Mouse (Mus musculus) embryonic facial prominence, embryonic 13.5 days (tissue): Measurements from ENCODE around the gene Dnah10. TPM values are rescaled to one million over a fixed set of nuclear protein-coding genes. Genes with fewer than 3 reads are reported as not detected.

Experiments used
- ATAC-seq: fragments of 200-750 bp; cut with Nextera tagmentation; 2 replicates; pipeline ENCODE4 v1.8.0; 2017; ENCODE audit warnings: low read depth; ENCODE audit not compliant: insufficient number of reproducible peaks, insufficient read depth, low FRiP score, low TSS enrichment
- H3K27ac ChIP-seq: fragments of 300-500 bp; sonication (generic); 2 replicates; pipeline ENCODE4 v1.5.1; 2015; ENCODE audit warnings: moderate library complexity, mild to moderate bottlenecking, inconsistent platforms
- H3K27me3 ChIP-seq: fragments of 300-500 bp; sonication (generic); 2 replicates; pipeline ENCODE4 v1.6.1; 2015; ENCODE audit warnings: mild to moderate bottlenecking, inconsistent platforms
- H3K36me3 ChIP-seq: fragments of 300-500 bp; sonication (generic); 2 replicates; pipeline ENCODE4 v1.6.1; 2015; ENCODE audit warnings: mild to moderate bottlenecking, inconsistent platforms
- H3K4me1 ChIP-seq: fragments of 300-500 bp; sonication (generic); 2 replicates; pipeline ENCODE4 v1.6.1; 2015; ENCODE audit warnings: inconsistent platforms
- H3K4me2 ChIP-seq: fragments of 300-500 bp; sonication (generic); 2 replicates; pipeline ENCODE4 v1.6.1; 2015; ENCODE audit warnings: moderate library complexity, mild to moderate bottlenecking, inconsistent platforms
- H3K4me3 ChIP-seq: fragments of 300-500 bp; sonication (generic); 2 replicates; pipeline ENCODE4 v1.5.1; 2015; ENCODE audit warnings: mild to moderate bottlenecking, inconsistent platforms
- H3K9ac ChIP-seq: fragments of 300-500 bp; sonication (generic); 2 replicates; pipeline ENCODE4 v1.6.1; 2015; ENCODE audit warnings: mild to moderate bottlenecking, inconsistent platforms
- H3K9me3 ChIP-seq: fragments of 300-500 bp; sonication (generic); 2 replicates; pipeline ENCODE4 v1.6.1; 2016; ENCODE audit warnings: inconsistent platforms
- WGBS: fragments of 180-500 bp; shearing (Covaris S2); methylation state at CpG from one replicate; pipeline ENCODE4 v1.1.7; 2015; ENCODE audit warnings: mixed read lengths; 5-methylcytosine and 5-hydroxymethylcytosine counted together
- polyA plus RNA-seq: library from polyadenylated mRNA; unstranded; fragments of >200 nt; fragmentation: Nextera tagmentation; extraction: Ambion mirVana; gene quantifications from 2 replicates; pipeline ENCODE4 v1.2.1, GENCODE M21; 2015

Gene Dnah10
- polyA plus RNA-seq, 1 experiment from 2014 or later, result 0.06 TPM

DNA sequence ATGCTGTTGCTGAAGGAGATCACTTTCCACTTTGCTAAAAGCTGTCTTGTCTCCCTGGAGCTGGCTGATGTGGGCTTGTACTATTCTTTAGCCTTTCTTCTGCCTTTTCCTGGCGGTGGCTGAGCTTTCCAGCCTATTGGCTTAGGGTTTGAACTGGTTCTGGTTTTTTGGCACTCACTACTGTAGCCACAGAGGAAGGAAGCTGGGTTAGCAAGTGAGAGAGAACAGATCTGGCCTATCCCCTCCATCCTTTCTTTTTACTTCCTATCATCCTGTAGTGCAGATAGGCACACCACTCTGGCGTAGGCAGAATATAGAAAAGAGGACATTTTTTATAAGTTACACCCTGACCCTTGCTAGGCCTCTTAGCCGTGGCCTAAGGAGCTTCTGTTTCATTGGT is 148.2 kb downstream of the Dnah10 start:
- no peak for ATAC-seq
- no peak overlapping the region for H3K4me2 ChIP-seq

DNA sequence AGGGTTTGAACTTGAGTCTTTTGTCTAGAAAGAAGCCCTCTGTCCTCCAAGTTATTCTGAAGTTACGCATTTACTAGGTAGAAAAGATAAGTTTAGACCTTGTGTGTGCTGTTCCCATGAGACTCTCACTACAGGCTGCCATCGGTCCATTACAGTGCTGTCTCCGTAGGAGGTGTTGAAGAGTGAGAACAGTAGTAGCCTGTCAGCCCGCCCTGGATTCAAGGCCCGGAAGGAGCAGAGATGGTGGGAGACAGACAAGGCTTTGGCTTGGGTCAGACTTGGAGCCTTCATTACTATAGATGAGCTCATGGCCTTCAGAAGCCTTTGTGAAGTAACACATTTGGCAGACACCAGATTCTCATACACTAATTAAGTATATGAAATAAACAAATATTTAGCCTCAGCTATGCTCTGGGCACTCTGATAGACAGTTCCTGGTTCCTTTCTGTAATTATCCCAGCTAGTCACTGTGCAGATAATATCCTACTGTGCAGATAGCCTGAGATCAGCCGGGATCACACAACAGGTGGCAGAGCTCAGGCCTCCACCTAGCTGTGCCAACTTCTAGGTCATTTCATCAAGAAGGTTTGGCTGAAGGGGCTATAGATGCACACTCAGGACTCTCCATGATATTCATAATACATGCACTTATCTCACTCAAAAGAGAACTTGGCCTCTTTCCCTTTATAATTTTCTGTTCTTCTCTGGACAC is 149.2 kb downstream of the Dnah10 start:
- WGBS, result 91% methylated on average over 6 of the region's 6 CpGs
- no peaks in the 10 kb centered on the region for H3K9me3 ChIP-seq
- H3K9ac ChIP-seq, result no peak overlapping the region
- no peak overlapping the region for H3K4me3 ChIP-seq
- H3K4me1 ChIP-seq, result peaks cover 17% of the 10 kb centered on the region
- H3K4me2 ChIP-seq, result no peak overlapping the region
- no peak for ATAC-seq
- H3K27ac ChIP-seq, result no peak overlapping the region
- no peaks in the 10 kb centered on the region for H3K27me3 ChIP-seq
- H3K36me3 ChIP-seq, result peaks cover 46% of the 10 kb centered on the region

More for the DNA sequence above, 148.2 kb downstream of the Dnah10 start:
- Histone ChIP-seq H3K36me3 (peaks cover 40% of the 10 kb centered on the region), H3K27ac (no peak overlapping the region), H3K4me3 (no peak overlapping the region), H3K4me1 (peaks cover 17% of the 10 kb centered on the region), H3K9ac (no peak overlapping the region), H3K27me3 (no peaks in the 10 kb centered on the region), H3K9me3 (no peaks in the 10 kb centered on the region)
- WGBS, result 85% methylated on average over 3 of the region's 3 CpGs

GRCm38 (mm10) chr5:124879251-124879650 is 154.4 kb downstream of the Dnah10 start:
- WGBS, result 73% methylated on average over 4 of the region's 4 CpGs
- H3K27me3 ChIP-seq, result no peaks in the 10 kb centered on the region
- H3K4me1 ChIP-seq, result peaks cover 12% of the 10 kb centered on the region; the same call in 1 of the 2 replicates
- no peaks in the 10 kb centered on the region for H3K9me3 ChIP-seq
- no peak overlapping the region for H3K27ac ChIP-seq
- ATAC-seq, result no peak
- H3K4me3 ChIP-seq, result no peak overlapping the region
- H3K4me2 ChIP-seq, result no peak overlapping the region
- H3K9ac ChIP-seq, result no peak overlapping the region
- H3K36me3 ChIP-seq, result peaks cover 62% of the 10 kb centered on the region

- H3K9me3 ChIP-seq, result no peaks in the 10 kb centered on the region
- no peaks in the 10 kb centered on the region for H3K27me3 ChIP-seq
- ATAC-seq, result no peak
- H3K9ac ChIP-seq, result no peak overlapping the region
- peaks cover 12% of the 10 kb centered on the region; the same call in 1 of the 2 replicates for H3K4me1 ChIP-seq
- peaks cover 65% of the 10 kb centered on the region for H3K36me3 ChIP-seq
- 81% methylated on average over 6 of the region's 6 CpGs for WGBS
- no peak overlapping the region for H3K27ac ChIP-seq
- H3K4me3 ChIP-seq, result no peak overlapping the region
- no peak overlapping the region for H3K4me2 ChIP-seq
Measured at GRCm38 (mm10) chr5:124879801-124880200, 154.9 kb downstream of the Dnah10 start.

- no peaks in the 10 kb centered on the region for H3K9me3 ChIP-seq
- no peak for ATAC-seq
- 71% methylated on average over 6 of the region's 6 CpGs for WGBS
- no peak overlapping the region for H3K4me2 ChIP-seq
- peaks cover 84% of the 10 kb centered on the region for H3K36me3 ChIP-seq
- H3K27me3 ChIP-seq, result no peaks in the 10 kb centered on the region
- H3K9ac ChIP-seq, result no peak overlapping the region
- no peak overlapping the region for H3K27ac ChIP-seq
- H3K4me3 ChIP-seq, result no peak overlapping the region
- H3K4me1 ChIP-seq, result no peaks in the 10 kb centered on the region
Measured at GRCm38 (mm10) chr5:124883877-124884276, 159.0 kb downstream of the Dnah10 start.

Other genes with a start within 250 kb of the Dnah10 start
- 39.8 and 40.1 TPM in 2 replicates for gene Rilpl2, start 246.7 kb upstream of the Dnah10 start, polyA plus RNA-seq
- gene Snrnp35, start 242.0 kb upstream of the Dnah10 start, polyA plus RNA-seq, result 25.9 and 28.3 TPM in 2 replicates
- 23.3 and 24.5 TPM in 2 replicates for gene Rilpl1, start 193.7 kb upstream of the Dnah10 start, polyA plus RNA-seq
- gene Tmed2, start 184.4 kb upstream of the Dnah10 start, polyA plus RNA-seq, result 508 and 520 TPM in 2 replicates
- gene Ddx55, start 172.2 kb upstream of the Dnah10 start, polyA plus RNA-seq, result 19.3 and 19.6 TPM in 2 replicates
- gene Eif2b1, start 146.0 kb upstream of the Dnah10 start, polyA plus RNA-seq, result 74.1 and 76.3 TPM in 2 replicates
- 69.1 and 72.3 TPM in 2 replicates for gene Gtf2h3, start 145.9 kb upstream of the Dnah10 start, polyA plus RNA-seq
- gene Atp6v0a2, start 96.5 kb upstream of the Dnah10 start, polyA plus RNA-seq, result 49.3 and 53.3 TPM in 2 replicates
- gene Ccdc92, start 137.3 kb downstream of the Dnah10 start, polyA plus RNA-seq, result 7.1 and 8.7 TPM in 2 replicates
- gene Zfp664, start 137.6 kb downstream of the Dnah10 start, polyA plus RNA-seq, result 107 and 113 TPM in 2 replicates